Mouse (Mus musculus) lung, postnatal 0 days (tissue): ENCODE measurements at regions not wholly inside any gene's neighbourhood (a gene's known extent, or its start where the extent isn't known, plus 50 kb on each side); places are given as distances from the start of the nearest gene placed in this dataset.

Source experiments
- CTCF ChIP-seq: IDR thresholded peaks from 2 replicates; pipeline ENCODE4 v1.5.1; 2016; ENCODE audit warnings: antibody characterized with exemption, mild to moderate bottlenecking
- EP300 ChIP-seq: IDR thresholded peaks from 2 replicates; pipeline ENCODE4 v1.6.1; 2016; ENCODE audit warnings: antibody characterized with exemption, mild to moderate bottlenecking, control low read depth

- no peak for TF ChIP-seq EP300
- TF ChIP-seq CTCF, result no peak
These were observed 79.6 kb downstream of the Adra2a start for GRCm38 (mm10) chr19:54123586-54123985.
